Mouse (Mus musculus): Measurements from ENCODE around the gene Hebp2. TPM values are rescaled to one million over a fixed set of nuclear protein-coding genes. Genes with fewer than 3 reads are reported as not detected.
A peak's percentile ranks its signal among the peaks of the same experiment; 100 is the strongest.

Hebp2 gene
- polyA plus RNA-seq, 2 experiments, result 11.7 to 38.4 TPM

GRCm38 (mm10) chr10:18505690-18506089 is 40.2 kb downstream of the Hebp2 start:
- Histone ChIP-seq H3K4me2 (replicated peaks; ENCODE audit: low read depth, low read length, severe bottlenecking) (no peak overlapping the region), H3K27me3 (ENCODE audit: control insufficient read depth, insufficient read depth, low read length) (no peaks in the 10 kb centered on the region), H3K27ac (replicated peaks; ENCODE audit: low read depth, low read length) (no peak overlapping the region), H3K4me1 (ENCODE audit: control insufficient read depth, insufficient read depth, low read length) (peaks cover 28% of the 10 kb centered on the region), H3K36me3 (ENCODE audit: control insufficient read depth, insufficient read depth, low read length) (no peaks in the 10 kb centered on the region), H3K4me3 (replicated peaks; ENCODE audit: low read length) (no peak overlapping the region), H3K9ac (ENCODE audit: low read depth, low read length, severe bottlenecking) (no peak overlapping the region), H3K9me3 (ENCODE audit: control insufficient read depth, low read length) (no peaks in the 10 kb centered on the region)
- no peak for DNase-seq (ENCODE audit: low spot score)
- WGBS, result 38% methylated on average over 10 of the region's 10 CpGs
- no peak for TF ChIP-seq POLR2A (IDR thresholded peaks at IDR 0.05; ENCODE audit: borderline replicate concordance, extremely low read depth, insufficient read depth, insufficient read length)
- no peak for ATAC-seq (ENCODE audit: low FRiP score, low read depth)

- ATAC-seq (ENCODE audit: low FRiP score, low read depth) (no peak), DNase-seq (ENCODE audit: low spot score) (no peak)
- WGBS, result 86% methylated on average over 3 of the region's 3 CpGs
- TF ChIP-seq POLR2A (IDR thresholded peaks at IDR 0.05; ENCODE audit: borderline replicate concordance, extremely low read depth, insufficient read depth, insufficient read length), result no peak
- Histone ChIP-seq H3K27ac (replicated peaks; ENCODE audit: low read depth, low read length) (no peak overlapping the region), H3K27me3 (ENCODE audit: control insufficient read depth, insufficient read depth, low read length) (no peaks in the 10 kb centered on the region), H3K9ac (ENCODE audit: low read depth, low read length, severe bottlenecking) (no peak overlapping the region), H3K36me3 (ENCODE audit: control insufficient read depth, insufficient read depth, low read length) (peaks cover 14% of the 10 kb centered on the region), H3K4me3 (replicated peaks; ENCODE audit: low read length) (no peak overlapping the region), H3K9me3 (ENCODE audit: control insufficient read depth, low read length) (no peaks in the 10 kb centered on the region), H3K4me1 (ENCODE audit: control insufficient read depth, insufficient read depth, low read length) (peaks cover 18% of the 10 kb centered on the region), H3K4me2 (replicated peaks; ENCODE audit: low read depth, low read length, severe bottlenecking) (no peak overlapping the region)
Observed at GRCm38 (mm10) chr10:18501997-18502396, 43.9 kb downstream of the Hebp2 start.

- no peak for ATAC-seq (ENCODE audit: low FRiP score, low read depth)
- no peaks in the 10 kb centered on the region for H3K27me3 ChIP-seq (ENCODE audit: control insufficient read depth, insufficient read depth, low read length)
- 86% methylated on average over 7 of the region's 7 CpGs for WGBS
- no peak overlapping the region for H3K27ac ChIP-seq (replicated peaks; ENCODE audit: low read depth, low read length)
- H3K4me2 ChIP-seq (replicated peaks; ENCODE audit: low read depth, low read length, severe bottlenecking), result no peak overlapping the region
- H3K36me3 ChIP-seq (ENCODE audit: control insufficient read depth, insufficient read depth, low read length), result peaks cover 14% of the 10 kb centered on the region
- H3K9me3 ChIP-seq (ENCODE audit: control insufficient read depth, low read length), result no peaks in the 10 kb centered on the region
- no peak for DNase-seq (ENCODE audit: low spot score)
- H3K4me3 ChIP-seq (replicated peaks; ENCODE audit: low read length), result no peak overlapping the region
- no peak for TF ChIP-seq POLR2A (IDR thresholded peaks at IDR 0.05; ENCODE audit: borderline replicate concordance, extremely low read depth, insufficient read depth, insufficient read length)
- no peaks in the 10 kb centered on the region for H3K4me1 ChIP-seq (ENCODE audit: control insufficient read depth, insufficient read depth, low read length)
- H3K9ac ChIP-seq (ENCODE audit: low read depth, low read length, severe bottlenecking), result no peak overlapping the region
Observed at GRCm38 (mm10) chr10:18497066-18497465, 48.8 kb downstream of the Hebp2 start.

- Histone ChIP-seq H3K36me3 (ENCODE audit: control insufficient read depth, insufficient read depth, low read length) (peaks cover 7% of the 10 kb centered on the region), H3K9ac (ENCODE audit: low read depth, low read length, severe bottlenecking) (no peak overlapping the region), H3K27ac (replicated peaks; ENCODE audit: low read depth, low read length) (no peak overlapping the region), H3K9me3 (ENCODE audit: control insufficient read depth, low read length) (no peaks in the 10 kb centered on the region), H3K27me3 (ENCODE audit: control insufficient read depth, insufficient read depth, low read length) (no peaks in the 10 kb centered on the region), H3K4me3 (replicated peaks; ENCODE audit: low read length) (no peak overlapping the region), H3K4me2 (replicated peaks; ENCODE audit: low read depth, low read length, severe bottlenecking) (no peak overlapping the region), H3K4me1 (ENCODE audit: control insufficient read depth, insufficient read depth, low read length) (no peaks in the 10 kb centered on the region)
- ATAC-seq (ENCODE audit: low FRiP score, low read depth) (0 out of 2 replicates have a peak, but pooled peaks have one; percentile 57), DNase-seq (ENCODE audit: low spot score) (peak; percentile 63)
- TF ChIP-seq POLR2A (IDR thresholded peaks at IDR 0.05; ENCODE audit: borderline replicate concordance, extremely low read depth, insufficient read depth, insufficient read length), result no peak
- 59% methylated on average over 7 of the region's 7 CpGs for WGBS
Observed at GRCm38 (mm10) chr10:18494249-18494648, 51.6 kb downstream of the Hebp2 start.

GRCm38 (mm10) chr10:18493010-18493894 is 52.6 kb downstream of the Hebp2 start:
- ATAC-seq (ENCODE audit: low FRiP score, low read depth) (no peak), DNase-seq (ENCODE audit: low spot score) (no peak)
- Histone ChIP-seq H3K27me3 (ENCODE audit: control insufficient read depth, insufficient read depth, low read length) (no peaks in the 10 kb centered on the region), H3K4me3 (replicated peaks; ENCODE audit: low read length) (no peak overlapping the region), H3K9me3 (ENCODE audit: control insufficient read depth, low read length) (no peaks in the 10 kb centered on the region), H3K4me2 (replicated peaks; ENCODE audit: low read depth, low read length, severe bottlenecking) (no peak overlapping the region), H3K4me1 (ENCODE audit: control insufficient read depth, insufficient read depth, low read length) (peaks cover 4% of the 10 kb centered on the region; the same call in 1 of the 2 replicates), H3K27ac (replicated peaks; ENCODE audit: low read depth, low read length) (no peak overlapping the region; the same call in 1 of the 2 replicates), H3K9ac (ENCODE audit: low read depth, low read length, severe bottlenecking) (no peak overlapping the region), H3K36me3 (ENCODE audit: control insufficient read depth, insufficient read depth, low read length) (peaks cover 4% of the 10 kb centered on the region; the same call in 1 of the 2 replicates)
- no peak for TF ChIP-seq POLR2A (IDR thresholded peaks at IDR 0.05; ENCODE audit: borderline replicate concordance, extremely low read depth, insufficient read depth, insufficient read length)
- 80% methylated on average over 11 of the region's 11 CpGs for WGBS

Measured in limb, embryonic 14.5 days (tissue).